Mouse (Mus musculus) small intestine, adult 2 months (tissue): ENCODE data around the gene Cntrob.

Source experiments
- CTCF ChIP-seq: fragments of 200-500 bp; IDR thresholded peaks from 2 replicates; pipeline ENCODE4 v1.5.1; 2012; ENCODE audit warnings: low read depth, mild to moderate bottlenecking, control low read depth, inconsistent platforms, low read length, moderate library complexity, mixed read lengths; ENCODE audit not compliant: insufficient replicate concordance, insufficient read length; ENCODE audit errors: extremely low read depth
- POLR2A ChIP-seq: fragments of 200-500 bp; IDR thresholded peaks from 2 replicates; pipeline ENCODE4 v1.6.1; 2012; ENCODE audit warnings: low read depth, mild to moderate bottlenecking, control low read depth, inconsistent platforms, low read length, moderate library complexity

DNA sequence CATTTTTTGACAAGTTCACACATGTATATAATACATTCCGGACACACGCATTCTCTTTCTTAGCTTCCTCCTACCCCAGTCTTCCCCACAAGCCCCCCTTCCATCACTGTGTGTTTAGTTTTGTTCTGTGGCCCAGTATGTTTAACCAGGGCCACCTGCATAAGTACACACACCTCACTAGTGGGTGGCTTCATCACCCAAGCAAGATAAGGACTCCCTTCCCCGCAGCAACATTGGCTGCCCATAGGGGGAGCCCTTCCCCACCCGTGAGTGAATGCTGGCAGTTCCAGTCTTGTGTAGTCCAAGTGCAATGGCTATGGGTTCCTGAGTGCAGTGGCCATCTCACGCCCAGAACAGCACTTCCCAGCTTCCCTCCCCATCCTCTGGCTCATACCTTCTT is 65.3 kb downstream of the Cntrob start:
- TF ChIP-seq CTCF, result peak; percentile 82
- TF ChIP-seq POLR2A, result no peak
